Mouse (Mus musculus): ENCODE data around the gene Dtd2.
A peak's percentile ranks its signal among the peaks of the same experiment; 100 is the strongest.

Gene Dtd2

DNA sequence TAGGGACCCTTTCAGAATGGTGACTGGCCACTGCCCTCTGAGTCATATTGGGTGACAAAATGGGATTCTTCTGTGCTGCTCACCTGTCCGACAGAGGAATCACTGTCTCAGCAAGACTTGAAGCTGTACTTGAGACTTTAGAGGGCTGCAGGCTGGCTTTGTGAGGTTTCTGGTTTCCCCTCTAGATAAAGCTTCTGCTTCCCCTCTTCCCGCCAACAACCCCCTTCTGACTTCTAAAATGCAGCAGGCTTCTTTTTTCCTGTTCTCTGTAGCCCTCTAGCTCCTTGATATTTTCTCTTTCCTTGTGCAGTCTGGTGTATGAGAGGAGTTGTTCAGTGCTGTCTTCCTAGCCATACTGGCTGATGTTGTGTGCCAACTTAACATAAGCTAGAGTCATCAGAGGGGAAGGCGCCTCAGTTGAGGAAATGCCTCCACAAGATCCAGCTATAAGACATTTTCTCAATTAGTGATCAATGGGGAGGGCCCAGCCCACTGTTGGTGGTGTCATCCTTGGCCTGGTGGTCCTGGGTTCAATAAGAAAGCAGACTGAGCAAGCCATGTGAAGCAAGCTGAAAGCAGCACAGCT is 21.0 kb downstream of the Dtd2 start:
- no peak for DNase-seq (ENCODE audit: low spot score in 2 of 2)

DNA sequence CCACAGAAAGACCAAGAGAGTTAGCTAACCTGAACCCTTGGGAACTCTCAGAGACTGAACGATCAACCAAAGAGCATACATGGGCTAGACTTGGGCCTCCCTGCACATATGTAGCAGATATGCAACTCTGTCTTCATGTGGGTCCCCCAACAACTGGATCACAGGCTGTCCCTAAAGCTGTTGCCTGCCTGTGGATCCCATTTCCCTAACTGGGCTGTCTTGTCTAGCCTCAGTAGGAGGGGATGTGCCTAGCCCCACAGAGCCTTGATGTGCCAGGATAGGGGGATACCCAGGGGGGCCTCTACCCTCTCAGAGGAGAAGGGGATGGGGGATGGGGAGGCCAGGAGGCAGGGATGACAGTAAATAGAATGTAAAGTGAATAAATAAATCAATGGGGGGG is 22.7 kb downstream of the Dtd2 start:
- no peak for DNase-seq (ENCODE audit: low spot score in 2 of 2)

DNA sequence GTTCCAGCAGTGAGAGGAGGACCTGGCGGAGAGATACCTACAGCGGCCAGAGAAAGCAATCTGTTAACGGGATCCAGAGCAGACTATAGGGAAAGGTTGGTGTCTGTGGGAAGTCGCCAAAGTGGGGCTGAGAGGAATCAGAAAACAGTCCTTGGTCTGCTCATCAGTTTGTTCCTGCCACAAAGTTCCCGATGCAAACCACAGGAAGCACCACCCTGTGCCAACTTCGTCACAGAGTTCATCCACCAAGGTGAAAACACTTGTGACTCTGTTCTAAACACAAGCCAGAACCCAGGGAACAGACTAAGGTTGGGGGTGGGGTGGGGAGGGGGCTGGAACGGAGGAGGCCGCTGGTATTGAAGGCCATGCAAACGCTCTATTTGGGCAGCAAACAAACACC is 29.8 kb downstream of the Dtd2 start:
- no peak for DNase-seq (ENCODE audit: low spot score in 2 of 2)

DNA sequence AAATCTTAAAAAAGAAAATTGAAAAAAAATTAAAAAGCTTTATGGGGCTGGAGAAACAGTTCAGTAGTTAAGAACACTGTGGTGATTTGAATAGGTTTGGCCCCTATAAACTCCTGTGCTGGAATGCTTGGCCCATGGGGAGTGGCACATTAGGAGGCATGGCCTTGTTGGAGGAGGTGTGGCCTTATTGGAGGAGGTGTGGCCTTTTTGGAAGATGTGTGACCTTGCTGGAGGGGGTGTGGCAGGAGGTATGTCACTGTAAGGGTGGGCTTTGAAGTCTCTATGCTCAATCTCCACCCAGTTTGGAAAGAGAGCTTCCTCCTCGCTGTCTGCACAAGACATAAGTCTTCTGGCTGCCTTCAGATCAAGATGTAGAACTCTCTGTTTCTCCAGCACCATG is 31.9 kb downstream of the Dtd2 start:
- no peak for DNase-seq (ENCODE audit: low spot score in 2 of 2)

DNA sequence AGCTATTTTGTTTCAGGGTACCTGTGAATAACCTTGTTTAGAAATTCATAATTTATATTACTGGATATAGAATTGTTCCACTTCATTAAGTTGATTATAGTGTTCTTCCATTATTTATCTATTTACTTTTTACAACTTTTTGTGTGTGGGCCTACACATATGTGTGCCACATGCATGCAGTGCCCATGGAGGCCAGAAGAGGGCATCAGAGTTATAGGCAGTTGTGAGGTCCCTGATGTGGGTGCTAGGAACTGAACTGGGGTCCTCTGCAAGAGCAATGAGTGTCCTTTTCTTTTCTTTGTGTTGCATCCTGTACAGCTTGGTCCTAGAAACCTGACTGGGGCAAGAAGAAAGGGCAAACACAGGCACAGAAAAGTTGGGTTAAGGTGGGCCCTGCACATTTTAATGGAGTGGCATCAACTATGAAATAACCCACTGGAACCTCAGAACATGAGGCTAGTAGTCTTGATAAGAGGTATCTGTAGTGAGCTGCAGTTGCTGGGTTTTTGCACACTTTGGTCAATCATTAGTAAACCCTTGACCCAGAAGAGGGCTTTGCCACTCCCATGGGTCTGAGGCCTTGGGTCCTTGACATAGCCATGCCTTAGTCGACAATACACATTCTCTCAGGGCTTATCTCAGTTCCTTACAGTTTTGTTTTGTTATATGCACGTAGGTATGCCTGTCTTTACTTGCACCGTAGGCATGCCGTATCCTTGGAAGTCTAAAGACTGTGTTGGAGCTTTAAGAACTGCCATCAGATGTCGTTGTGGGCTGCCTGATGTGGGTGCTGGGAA is 33.8 kb downstream of the Dtd2 start:
- peak in 1 of 2 experiments; percentile 39 for DNase-seq (ENCODE audit: low spot score in 2 of 2)

- DNase-seq (ENCODE audit: low spot score in 2 of 2): peak; percentile 93
These were observed 35.1 kb downstream of the Dtd2 start, which contains the start of gene Heatr5a for GRCm38 (mm10) chr12:51971070-51971664. Heatr5a (minus strand) TSS chr12:51971321.

DNA sequence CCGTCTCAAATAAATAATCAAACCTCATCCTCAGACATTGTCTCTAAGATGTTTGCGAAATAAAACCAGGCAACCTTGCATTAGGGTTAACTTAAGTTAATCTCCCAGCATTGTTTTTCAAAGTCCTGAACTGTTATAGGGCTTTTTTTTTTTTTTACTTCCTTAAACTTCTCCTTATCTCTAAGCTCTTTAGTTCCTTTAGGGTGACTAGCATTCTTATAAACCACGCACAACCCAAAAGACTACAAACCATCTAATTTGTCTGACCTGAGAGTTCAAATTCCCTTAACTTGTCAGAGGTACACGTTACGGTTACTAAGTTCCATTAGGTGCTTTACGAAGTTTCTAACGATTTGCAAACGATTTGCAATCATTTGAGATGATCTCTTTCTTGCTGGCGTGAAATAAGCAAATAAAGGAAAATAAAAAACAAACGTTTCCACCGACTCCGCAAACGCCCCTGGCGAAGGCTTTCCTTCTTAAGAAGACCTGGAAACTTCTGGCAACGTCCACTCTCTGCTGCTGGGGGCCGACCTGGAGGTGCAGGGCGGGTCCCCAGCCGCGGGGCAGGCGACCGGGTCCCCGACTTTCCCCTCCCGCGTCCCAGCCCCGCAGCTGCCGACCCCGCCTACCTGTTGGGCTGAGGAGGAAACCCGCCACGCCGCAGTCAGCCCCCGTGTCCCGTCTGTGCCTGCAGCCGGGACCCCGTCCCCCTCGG is 35.8 kb downstream of the Dtd2 start:
- peak in 1 of 2 experiments; percentile 67 for DNase-seq (ENCODE audit: low spot score in 2 of 2)

- no peak for DNase-seq (ENCODE audit: low spot score in 2 of 2)
These were observed 36.4 kb downstream of the Dtd2 start for GRCm38 (mm10) chr12:51969876-51970275.

DNA sequence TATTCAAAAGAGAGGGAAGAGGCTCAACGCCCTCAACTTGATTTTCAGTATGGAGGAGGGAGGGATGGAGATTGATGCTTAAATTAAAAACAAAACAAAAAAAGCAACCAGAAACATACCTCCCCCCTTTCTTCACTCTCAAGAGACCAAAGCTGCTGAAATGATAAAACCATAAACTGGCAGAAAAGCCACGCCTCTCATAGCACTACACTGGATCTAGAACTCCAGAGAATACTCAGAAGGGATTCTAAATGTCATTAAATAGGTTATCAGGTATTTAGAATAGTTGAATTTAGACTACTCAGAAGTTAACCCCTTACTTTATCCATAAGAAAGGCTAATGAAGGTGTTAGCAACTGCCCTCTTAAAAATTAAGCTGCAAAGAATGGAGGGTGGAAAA is 37.2 kb downstream of the Dtd2 start:
- no peak for DNase-seq (ENCODE audit: low spot score in 2 of 2)

- no peak for DNase-seq (ENCODE audit: low spot score in 2 of 2)
These were observed 38.2 kb downstream of the Dtd2 start for GRCm38 (mm10) chr12:51967915-51968595.

GRCm38 (mm10) chr12:51957626-51958025 is 48.7 kb downstream of the Dtd2 start:
- DNase-seq (ENCODE audit: low spot score in 2 of 2): no peak

- no peak for DNase-seq (ENCODE audit: low spot score in 2 of 2)
These were observed 54.0 kb downstream of the Dtd2 start for GRCm38 (mm10) chr12:51952309-51952708.

DNA sequence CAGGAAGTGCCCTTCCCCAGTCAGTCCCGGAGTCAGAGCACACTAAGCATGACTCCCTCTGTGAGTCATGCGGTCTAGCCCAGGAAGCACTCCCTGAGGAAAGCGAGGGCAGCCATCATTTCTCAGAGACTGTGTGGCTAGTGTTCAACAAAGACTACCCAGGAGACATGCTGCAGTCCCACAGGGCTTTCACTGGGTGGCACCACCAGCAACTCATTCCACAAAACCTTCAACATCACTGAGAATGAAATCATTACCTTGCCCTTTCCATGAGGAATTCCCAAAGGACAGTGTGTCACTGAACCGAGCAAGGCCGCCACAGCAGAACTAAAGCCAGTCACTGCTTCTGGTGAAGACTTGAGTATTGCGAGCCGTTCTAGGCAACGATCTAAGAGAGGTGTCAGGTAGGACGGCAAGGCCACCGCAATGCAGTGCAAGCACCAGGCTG is 58.8 kb downstream of the Dtd2 start:
- DNase-seq (ENCODE audit: low spot score in 2 of 2): no peak

- DNase-seq (ENCODE audit: low spot score in 2 of 2): no peak
These were observed 61.0 kb downstream of the Dtd2 start for GRCm38 (mm10) chr12:51945331-51945730.

GRCm38 (mm10) chr12:51939848-51940247 is 66.5 kb downstream of the Dtd2 start:
- no peak for DNase-seq (ENCODE audit: low spot score in 2 of 2)

All from spleen, postnatal 10 days (tissue).